Mouse (Mus musculus) layer of hippocampus, adult 2 months (tissue): ENCODE data around the gene Tmem91. TPM values are rescaled to one million over a fixed set of nuclear protein-coding genes. Genes with fewer than 3 reads are reported as not detected.
"Not testable (repeated sequence)": the region's sequence is repeated elsewhere in the genome, so short reads cannot be mapped to it uniquely, and the experiment has no call there.

Experiments
- DNase-seq, 2 experiments: peaks; one replicate each; pipeline ENCODE4 v3.0.0; 2022; ENCODE audit warnings: low spot score in 2 of 2
- H3K27ac ChIP-seq: fragments of 200-600 bp; 2 replicates; pipeline ENCODE4 v1.8.1; 2022
- H3K4me3 ChIP-seq: fragments of 200-600 bp; 2 replicates; pipeline ENCODE4 v1.8.1; 2022; ENCODE audit warnings: mild to moderate bottlenecking
- CTCF ChIP-seq: fragments of 200-600 bp; conservative IDR thresholded peaks from 2 replicates; pipeline ENCODE4 v1.8.1; 2022; ENCODE audit warnings: antibody characterized with exemption, mild to moderate bottlenecking, moderate library complexity
- long read RNA-seq, 2 experiments: library from polyadenylated mRNA; stranded (forward); transcript quantifications; one replicate each; pipeline ENCODE4 v2.0.0; 2021; ENCODE audit warnings: borderline mapping rate in 2 of 2
- total RNA-seq, 2 experiments: library from RNA; stranded (reverse); gene quantifications; 2 replicates each; pipeline ENCODE4 v1.2.3; 2021

Tmem91 gene
- total RNA-seq: 10 to 100 TPM in 1 of 2 experiments, 1 to 10 TPM in 1; 8.6 to 11.6 TPM
- long read RNA-seq, experiment 1, partial matches to known transcripts: 0 of 9 reads
- long read RNA-seq, experiment 1, other reads (novel, unspliced or antisense): 9 of 9 reads
- long read RNA-seq, experiment 2, partial matches to known transcripts: 3 of 25 reads
- long read RNA-seq, experiment 2, other reads (novel, unspliced or antisense): 17 of 25 reads

DNA sequence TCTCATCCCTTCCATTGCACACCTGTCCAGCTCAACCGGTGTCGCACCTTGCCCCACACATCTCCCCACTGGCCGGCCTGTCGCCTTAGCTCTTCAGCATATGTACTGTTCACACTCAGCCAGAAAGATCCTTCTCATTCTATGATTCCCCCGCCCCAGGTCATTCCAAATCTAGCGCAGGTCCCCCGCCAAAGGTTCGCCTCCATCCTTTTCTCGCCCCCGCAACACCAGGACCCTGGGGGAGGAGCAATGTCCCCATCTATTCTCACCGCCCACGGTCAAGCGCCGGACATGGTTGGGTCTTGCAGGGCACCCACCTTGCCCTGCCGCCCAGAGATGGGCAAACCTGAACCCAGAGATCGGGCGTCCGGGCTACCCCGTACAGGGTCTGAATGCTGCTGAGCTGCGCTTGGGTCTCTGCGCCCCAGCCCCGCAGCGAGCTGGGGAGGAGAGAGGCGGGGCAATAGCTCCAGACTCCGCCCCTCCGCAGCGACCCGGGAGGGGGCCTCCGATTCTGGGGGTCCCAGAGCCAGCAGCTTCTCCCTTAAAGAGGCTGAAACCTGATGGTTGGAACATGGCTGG is at the start of gene Tmem91:
Tmem91 (minus strand) TSS at position 448 of the 582 bp plus-strand sequence.
- Histone ChIP-seq H3K27ac (no peak within 1 kb of the TSS), H3K4me3 (peak within 1 kb of the TSS; percentile 28)
- no peak for DNase-seq
- no peak for TF ChIP-seq CTCF

DNA sequence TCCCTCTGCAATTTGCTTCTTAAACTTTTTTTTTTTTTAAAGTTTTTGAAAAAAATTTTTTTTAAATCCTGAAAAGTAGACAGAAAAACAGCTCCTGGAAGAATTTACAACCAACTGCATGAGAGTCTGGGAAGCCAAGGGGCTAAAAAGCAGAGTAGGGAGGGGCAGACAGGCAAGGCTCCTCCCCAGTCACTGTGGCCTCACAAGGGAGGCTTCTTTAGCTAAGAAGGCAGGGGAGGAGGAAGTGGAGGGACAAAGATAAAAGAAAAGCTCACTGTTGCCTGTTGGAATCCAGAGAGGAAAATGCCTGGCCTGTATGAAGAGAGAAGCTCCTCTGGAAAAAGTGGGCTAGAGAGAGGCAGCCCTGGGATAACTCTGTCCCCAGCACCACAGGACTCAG is 46.8 kb upstream of the Tmem91 start:
- not testable (repeated sequence) for H3K4me3 ChIP-seq, H3K27ac ChIP-seq, DNase-seq

GRCm38 (mm10) chr7:25720760-25721159 is 45.8 kb upstream of the Tmem91 start:
- no peak for TF ChIP-seq CTCF
- Histone ChIP-seq H3K4me3 (no peak overlapping the region), H3K27ac (no peak overlapping the region)
- no peak for DNase-seq

GRCm38 (mm10) chr7:25719761-25720610 is 45.0 kb upstream of the Tmem91 start:
- Histone ChIP-seq H3K4me3 (no peak overlapping the region; the same call in 1 of the 2 replicates), H3K27ac (no peak overlapping the region)
- DNase-seq: peak; percentile 74 to 85
- TF ChIP-seq CTCF: peak; percentile 90

DNA sequence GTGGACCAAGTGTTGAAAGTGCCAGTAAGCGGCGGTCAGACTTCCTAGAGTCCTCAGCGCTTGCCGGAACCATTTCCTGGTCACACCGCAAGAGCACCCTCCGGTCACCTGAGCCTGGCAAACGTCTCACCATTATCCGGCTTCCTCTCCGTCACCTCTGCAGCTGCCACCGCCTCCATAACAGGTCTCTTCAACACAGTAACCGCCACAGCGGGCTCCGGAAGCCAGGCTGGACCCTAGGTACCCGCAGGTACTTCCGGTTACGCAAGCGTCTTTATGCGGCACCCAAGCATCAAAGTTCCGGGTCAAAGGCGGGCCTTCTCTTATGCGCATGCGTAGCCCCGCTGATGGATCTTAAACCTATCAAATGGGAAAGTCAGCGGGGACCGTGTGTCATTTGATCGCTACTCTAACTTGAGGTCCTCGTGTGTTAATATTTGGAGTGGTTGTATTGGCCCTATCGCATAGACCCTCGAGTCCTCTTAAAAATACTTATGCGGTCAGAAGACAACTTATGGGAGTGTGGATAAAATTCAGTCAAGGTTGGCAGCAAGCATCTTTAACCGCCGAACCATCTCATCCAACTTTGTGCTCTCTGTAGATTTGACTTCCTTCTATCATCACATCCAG is 43.9 kb upstream of the Tmem91 start, which contains the start of gene Ccdc97:
Ccdc97 (minus strand) TSS at position 301 of the 630 bp plus-strand sequence.
- Histone ChIP-seq H3K4me3 (peak within 1 kb of the TSS; percentile 86), H3K27ac (peak within 1 kb of the TSS; percentile 97)
- peak; percentile 94 to 95 for DNase-seq
- no peak; the same call in 1 of the 2 replicates for TF ChIP-seq CTCF

- Histone ChIP-seq H3K27ac (no peak overlapping the region), H3K4me3 (peak overlapping the region; percentile 86)
- no peak for DNase-seq
- no peak for TF ChIP-seq CTCF
Observed at GRCm38 (mm10) chr7:25717478-25717877, 42.5 kb upstream of the Tmem91 start.

DNA sequence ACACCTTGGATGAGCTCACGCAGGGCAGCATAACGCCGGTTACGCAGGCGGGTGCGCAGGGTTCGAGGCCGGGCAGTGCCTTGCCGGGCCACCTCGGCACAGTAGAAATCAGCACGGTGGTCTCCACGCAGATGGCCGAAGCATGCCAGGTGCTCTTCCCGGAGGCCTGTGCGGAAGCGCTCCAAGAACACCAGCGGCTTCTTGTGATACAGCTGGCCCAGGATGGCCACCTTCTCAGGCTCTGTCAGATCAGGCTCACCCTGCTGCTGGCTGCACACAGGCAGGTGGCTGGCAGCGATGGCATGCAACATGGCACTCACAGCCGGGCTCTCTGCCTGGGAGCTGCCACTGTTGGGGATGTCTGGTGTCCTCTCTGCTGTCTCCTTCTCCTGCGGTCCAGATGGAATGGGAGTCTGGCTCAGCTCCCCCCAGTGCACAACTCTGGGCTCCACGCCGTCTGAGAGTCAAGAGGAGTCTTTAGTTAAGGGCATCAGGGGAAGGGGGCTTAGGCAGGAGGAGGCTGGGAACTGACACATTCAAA is 40.8 kb upstream of the Tmem91 start:
- peak overlapping the region; percentile 57; the same call in 1 of the 2 replicates for H3K27ac ChIP-seq
- no peak for TF ChIP-seq CTCF
- no peak overlapping the region for H3K4me3 ChIP-seq
- no peak for DNase-seq

- no peak for TF ChIP-seq CTCF
- DNase-seq: no peak
- no peak overlapping the region for H3K4me3 ChIP-seq
- H3K27ac ChIP-seq: no peak overlapping the region
Observed at GRCm38 (mm10) chr7:25714581-25714980, 39.6 kb upstream of the Tmem91 start.

GRCm38 (mm10) chr7:25712801-25713200 is 37.8 kb upstream of the Tmem91 start:
- Histone ChIP-seq H3K4me3 (no peak overlapping the region), H3K27ac (no peak overlapping the region)
- DNase-seq: no peak
- no peak for TF ChIP-seq CTCF

DNA sequence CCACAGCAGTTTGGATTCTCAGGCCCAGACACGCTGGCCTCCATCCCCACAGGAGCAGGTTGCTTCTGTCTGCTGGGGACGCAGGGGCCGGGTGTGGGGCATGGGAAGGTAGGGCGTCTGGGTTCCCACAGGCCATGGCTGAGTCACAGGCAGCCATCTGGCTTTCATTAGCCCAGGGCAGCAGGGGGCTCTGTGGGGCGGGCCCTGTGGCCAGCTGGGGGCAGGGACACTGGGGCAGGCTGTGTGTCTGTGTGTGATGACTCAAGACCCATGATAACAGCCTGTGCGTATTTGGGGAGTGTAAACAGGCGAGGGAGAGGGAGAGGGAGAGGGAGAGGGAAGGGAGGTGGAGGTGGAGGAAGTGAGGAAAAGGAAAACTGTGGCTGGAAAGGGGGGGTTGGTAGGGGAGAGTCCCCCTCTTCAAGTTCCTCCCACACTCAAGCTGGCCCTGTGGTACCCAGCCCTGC is 36.8 kb upstream of the Tmem91 start:
- Histone ChIP-seq H3K27ac (peak overlapping the region; percentile 67), H3K4me3 (no peak overlapping the region)
- no peak for TF ChIP-seq CTCF
- DNase-seq: no peak

DNA sequence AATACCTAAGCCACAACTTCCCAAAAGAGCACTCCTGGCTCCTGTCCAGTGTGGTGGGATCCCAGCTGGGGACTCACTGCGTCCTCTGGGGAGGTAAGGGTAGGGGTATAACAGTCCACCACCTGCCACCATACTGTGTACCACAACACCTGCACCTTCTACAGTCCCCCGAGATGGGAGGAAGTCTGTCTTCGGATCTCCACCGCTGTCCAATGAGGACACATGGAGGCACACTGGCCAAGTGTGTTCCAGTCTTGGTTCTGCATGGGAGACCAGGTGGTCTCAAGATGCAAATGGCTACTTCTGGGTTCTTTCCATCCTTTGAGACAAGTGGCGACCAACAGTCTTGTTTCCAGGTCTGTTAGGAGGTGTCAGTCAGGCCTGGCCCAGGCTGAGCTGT is 36.2 kb upstream of the Tmem91 start:
- no peak overlapping the region; the same call in 1 of the 2 replicates for H3K4me3 ChIP-seq
- no peak for TF ChIP-seq CTCF
- DNase-seq: no peak
- peak overlapping the region; percentile 59; the same call in 1 of the 2 replicates for H3K27ac ChIP-seq

DNA sequence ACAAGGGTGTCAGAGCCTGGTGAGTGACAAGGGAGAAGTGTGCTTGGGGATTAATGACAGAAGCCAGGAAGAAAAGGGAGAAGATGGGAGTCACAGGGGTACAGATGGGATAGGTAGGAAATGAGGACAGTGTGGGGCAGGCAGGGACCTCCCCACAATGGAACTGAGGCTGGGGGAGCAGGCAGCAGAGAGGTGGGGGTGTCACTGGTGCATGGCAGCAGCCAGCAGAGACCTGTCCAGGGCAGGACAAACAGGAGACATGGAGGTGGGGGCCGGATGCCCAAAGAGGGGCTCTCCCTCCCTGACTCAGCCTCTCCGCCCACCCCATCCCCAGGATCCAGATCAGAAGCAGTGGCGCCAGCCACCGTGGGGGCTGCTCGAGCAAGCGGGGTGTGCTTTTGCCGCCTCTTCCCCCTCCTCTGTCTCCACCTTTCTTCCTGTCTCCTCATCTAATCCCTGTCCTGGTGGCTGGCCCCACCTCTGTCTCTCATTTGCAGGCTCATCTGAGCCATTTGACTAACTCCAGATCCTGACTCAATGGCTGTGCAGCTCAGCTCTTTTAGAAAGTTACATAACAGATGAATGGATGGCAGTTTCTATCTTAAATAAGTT is 35.7 kb upstream of the Tmem91 start:
- DNase-seq: no peak
- no peak for TF ChIP-seq CTCF
- Histone ChIP-seq H3K27ac (peak overlapping the region; percentile 59), H3K4me3 (peak overlapping the region; percentile 18; the same call in 1 of the 2 replicates)
